Mouse (Mus musculus) limb, embryonic 10.5 days (tissue): Measurements from ENCODE around the gene Hoxb4. TPM values are rescaled to one million over a fixed set of nuclear protein-coding genes. Genes with fewer than 3 reads are reported as not detected.
A peak's percentile ranks its signal among the peaks of the same experiment; 100 is the strongest.

Source experiments
- DNase-seq: peaks from one replicate; pipeline ENCODE4 v3.0.0-alpha.2; 2017; ENCODE audit warnings: low spot score
- H3K27ac ChIP-seq: fragments of 300-500 bp; sonication (generic); 2 replicates; pipeline ENCODE4 v1.5.1; 2016; ENCODE audit warnings: mild to moderate bottlenecking
- H3K27me3 ChIP-seq: fragments of 300-500 bp; sonication (generic); 2 replicates; pipeline ENCODE4 v1.6.1; 2016; ENCODE audit warnings: low read depth, mild to moderate bottlenecking; ENCODE audit not compliant: poor library complexity, severe bottlenecking
- H3K36me3 ChIP-seq: fragments of 300-500 bp; sonication (generic); 2 replicates; pipeline ENCODE4 v1.6.1; 2016; ENCODE audit warnings: mild to moderate bottlenecking, moderate library complexity
- H3K4me1 ChIP-seq: fragments of 300-500 bp; sonication (generic); 2 replicates; pipeline ENCODE4 v1.6.1; 2016
- H3K4me3 ChIP-seq: fragments of 300-500 bp; sonication (generic); 2 replicates; pipeline ENCODE4 v1.5.1; 2016; ENCODE audit warnings: mild to moderate bottlenecking, moderate library complexity
- H3K9me3 ChIP-seq: fragments of 300-500 bp; sonication (generic); replicated peaks from 2 replicates; pipeline ENCODE4 v1.6.1; 2016; ENCODE audit warnings: mild to moderate bottlenecking
- WGBS: fragments of 180-500 bp; shearing (Covaris S2); methylation state at CpG from one replicate; pipeline ENCODE4 v1.1.7; 2016; 5-methylcytosine and 5-hydroxymethylcytosine counted together
- polyA plus RNA-seq: library from polyadenylated mRNA; unstranded; fragments of >200 nt; fragmentation: Nextera tagmentation; extraction: Ambion mirVana; gene quantifications from 2 replicates; pipeline ENCODE4 v1.2.1, GENCODE M21; 2016

The Hoxb4 gene
- polyA plus RNA-seq, 1 experiment from 2014 or later, result 0.89 TPM

- peak overlapping the region; percentile 85 for H3K27ac ChIP-seq
- under 1% methylated on average over 7 of the region's 7 CpGs for WGBS
- peak overlapping the region; percentile 55 for H3K4me3 ChIP-seq
- peaks cover 99% of the 10 kb centered on the region for H3K4me1 ChIP-seq
- H3K36me3 ChIP-seq, result no peaks in the 10 kb centered on the region; the same call in 1 of the 2 replicates
- no peaks in the 10 kb centered on the region for H3K9me3 ChIP-seq
- H3K27me3 ChIP-seq, result peaks cover 100% of the 10 kb centered on the region
- DNase-seq, result peak; percentile 65
These were observed 11.7 kb upstream of the Hoxb4 start for GRCm38 (mm10) chr11:96306183-96306907.

- peak; percentile 60 for DNase-seq
- under 1% methylated on average over 13 of the region's 13 CpGs for WGBS
- Histone ChIP-seq H3K27me3 (peaks cover 100% of the 10 kb centered on the region), H3K9me3 (no peaks in the 10 kb centered on the region), H3K4me3 (peak overlapping the region; percentile 55), H3K27ac (peak overlapping the region; percentile 85), H3K4me1 (peaks cover 99% of the 10 kb centered on the region), H3K36me3 (no peaks in the 10 kb centered on the region; the same call in 1 of the 2 replicates)
These were observed 11.2 kb upstream of the Hoxb4 start for GRCm38 (mm10) chr11:96306908-96307269.

GRCm38 (mm10) chr11:96308763-96309162, 9.3 kb upstream of the Hoxb4 start:
- H3K36me3 ChIP-seq, result no peaks in the 10 kb centered on the region
- no peak for DNase-seq
- H3K9me3 ChIP-seq, result no peaks in the 10 kb centered on the region
- WGBS, result 7% methylated on average over 4 of the region's 4 CpGs
- H3K4me3 ChIP-seq, result peak overlapping the region; percentile 55
- H3K4me1 ChIP-seq, result peaks cover 99% of the 10 kb centered on the region
- H3K27me3 ChIP-seq, result peaks cover 100% of the 10 kb centered on the region
- peak overlapping the region; percentile 88 for H3K27ac ChIP-seq

DNA sequence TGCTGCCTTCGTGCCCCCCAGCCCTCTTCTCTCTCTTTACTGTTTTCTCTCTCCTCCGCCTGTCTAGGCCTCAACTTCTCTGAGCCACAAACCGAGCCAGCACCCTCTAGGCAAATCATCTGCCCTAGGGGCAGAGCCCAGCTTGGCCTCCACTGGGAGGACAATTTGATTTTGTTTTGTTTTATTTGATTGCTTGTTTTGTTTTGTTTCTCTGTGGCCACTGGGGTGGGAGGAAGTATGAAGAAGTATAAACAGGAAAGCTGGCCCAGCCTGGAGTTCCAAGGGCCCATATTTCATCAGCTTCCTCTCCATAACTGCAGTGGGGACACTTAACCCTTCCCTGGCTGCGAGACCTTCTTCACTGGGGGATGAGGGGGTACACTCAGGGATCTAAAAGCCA, 8.8 kb upstream of the Hoxb4 start:
- peak overlapping the region; percentile 55 for H3K4me3 ChIP-seq
- H3K9me3 ChIP-seq, result no peaks in the 10 kb centered on the region
- WGBS, result 10% methylated on average over 4 of the region's 4 CpGs
- peaks cover 99% of the 10 kb centered on the region for H3K4me1 ChIP-seq
- peak; percentile 45 for DNase-seq
- peak overlapping the region; percentile 88 for H3K27ac ChIP-seq
- H3K27me3 ChIP-seq, result peaks cover 100% of the 10 kb centered on the region
- no peaks in the 10 kb centered on the region for H3K36me3 ChIP-seq

DNA sequence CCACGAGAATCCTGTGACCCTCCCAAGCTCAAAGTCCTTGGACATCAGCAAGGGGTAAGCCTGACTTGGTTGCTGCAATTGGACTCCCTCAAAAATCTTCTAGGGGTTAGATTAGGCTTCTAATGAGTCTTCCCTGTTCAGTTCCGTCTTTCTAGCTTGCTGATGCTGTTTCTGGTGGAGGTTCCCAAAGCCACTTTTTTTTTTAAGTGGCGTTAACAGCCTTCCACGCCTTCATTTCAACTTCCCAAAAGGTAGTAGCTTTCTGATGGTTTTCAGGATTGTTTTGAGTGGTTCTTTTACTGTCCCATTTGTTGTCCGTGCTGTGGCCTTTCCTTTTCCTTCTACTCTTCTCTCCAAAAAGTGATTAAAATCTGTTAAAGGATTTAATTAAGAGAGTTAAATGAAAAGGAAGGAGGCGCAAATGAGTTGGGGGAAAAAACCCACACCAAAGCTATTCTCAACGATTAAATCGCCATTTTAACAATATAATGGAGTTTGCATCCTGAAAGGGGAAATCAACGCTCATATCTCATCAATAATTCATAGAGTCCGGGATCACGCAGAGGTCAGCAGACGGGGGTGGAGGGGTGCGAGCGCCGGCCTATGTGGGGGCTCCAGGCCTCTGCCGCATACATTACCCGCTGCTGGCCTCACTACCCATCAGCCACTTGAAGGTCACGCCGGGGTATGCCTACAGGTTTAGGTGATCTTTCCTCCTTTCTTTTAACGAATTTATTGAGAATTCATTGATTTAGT, 7.7 kb upstream of the Hoxb4 start:
- no peaks in the 10 kb centered on the region for H3K36me3 ChIP-seq
- 3% methylated on average over 20 of the region's 20 CpGs for WGBS

DNA sequence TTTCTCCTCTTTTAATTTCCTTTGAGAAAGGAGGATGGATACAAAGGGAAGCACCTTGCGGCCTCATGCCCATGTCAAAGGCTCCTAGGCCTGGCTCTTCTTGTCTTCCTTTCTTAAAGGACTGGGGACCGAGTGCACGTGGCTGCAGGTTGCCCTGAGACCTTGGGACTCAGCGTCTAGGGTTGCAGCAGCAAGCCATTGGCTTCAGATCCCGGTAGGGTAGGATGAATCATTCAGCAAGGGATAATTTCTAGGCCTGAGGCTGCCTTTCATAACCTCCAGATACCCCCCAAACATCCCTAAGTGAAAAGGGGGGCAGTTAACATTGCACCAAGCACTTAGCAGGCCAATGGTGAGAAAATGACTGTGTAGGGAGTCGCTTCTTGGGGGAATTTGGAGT, 7.0 kb upstream of the Hoxb4 start:
- peaks cover 99% of the 10 kb centered on the region for H3K4me1 ChIP-seq
- peak overlapping the region; percentile 88 for H3K27ac ChIP-seq
- no peaks in the 10 kb centered on the region for H3K36me3 ChIP-seq
- 3% methylated on average over 6 of the region's 6 CpGs for WGBS
- peak; percentile 47 for DNase-seq
- H3K4me3 ChIP-seq, result peak overlapping the region; percentile 55
- no peaks in the 10 kb centered on the region for H3K9me3 ChIP-seq
- H3K27me3 ChIP-seq, result peaks cover 99% of the 10 kb centered on the region

More for the DNA sequence above, 7.7 kb upstream of the Hoxb4 start:
- H3K4me3 ChIP-seq, result peak overlapping the region; percentile 55
- H3K27me3 ChIP-seq, result peaks cover 99% of the 10 kb centered on the region
- peak overlapping the region; percentile 88 for H3K27ac ChIP-seq
- peaks cover 99% of the 10 kb centered on the region for H3K4me1 ChIP-seq
- H3K9me3 ChIP-seq, result no peaks in the 10 kb centered on the region
- DNase-seq, result peak; percentile 54

GRCm38 (mm10) chr11:96311520-96312417, 6.3 kb upstream of the Hoxb4 start:
- under 1% methylated on average over 31 of the region's 31 CpGs for WGBS
- peak overlapping the region; percentile 88 for H3K27ac ChIP-seq
- H3K4me3 ChIP-seq, result peak overlapping the region; percentile 55

GRCm38 (mm10) chr11:96313134-96313533, 4.9 kb upstream of the Hoxb4 start:
- Histone ChIP-seq H3K4me3 (peak overlapping the region; percentile 55; the same call in 1 of the 2 replicates), H3K27me3 (peaks cover 99% of the 10 kb centered on the region), H3K9me3 (no peaks in the 10 kb centered on the region), H3K36me3 (no peaks in the 10 kb centered on the region), H3K27ac (peak overlapping the region; percentile 88; the same call in 1 of the 2 replicates), H3K4me1 (peaks cover 99% of the 10 kb centered on the region)
- 27% methylated on average over 2 of the region's 2 CpGs for WGBS
- no peak for DNase-seq

More at GRCm38 (mm10) chr11:96311520-96312417, 6.3 kb upstream of the Hoxb4 start:
- H3K4me1 ChIP-seq, result peaks cover 99% of the 10 kb centered on the region
- H3K27me3 ChIP-seq, result peaks cover 99% of the 10 kb centered on the region
- H3K36me3 ChIP-seq, result no peaks in the 10 kb centered on the region
- no peaks in the 10 kb centered on the region for H3K9me3 ChIP-seq
- peak; percentile 82 for DNase-seq

DNA sequence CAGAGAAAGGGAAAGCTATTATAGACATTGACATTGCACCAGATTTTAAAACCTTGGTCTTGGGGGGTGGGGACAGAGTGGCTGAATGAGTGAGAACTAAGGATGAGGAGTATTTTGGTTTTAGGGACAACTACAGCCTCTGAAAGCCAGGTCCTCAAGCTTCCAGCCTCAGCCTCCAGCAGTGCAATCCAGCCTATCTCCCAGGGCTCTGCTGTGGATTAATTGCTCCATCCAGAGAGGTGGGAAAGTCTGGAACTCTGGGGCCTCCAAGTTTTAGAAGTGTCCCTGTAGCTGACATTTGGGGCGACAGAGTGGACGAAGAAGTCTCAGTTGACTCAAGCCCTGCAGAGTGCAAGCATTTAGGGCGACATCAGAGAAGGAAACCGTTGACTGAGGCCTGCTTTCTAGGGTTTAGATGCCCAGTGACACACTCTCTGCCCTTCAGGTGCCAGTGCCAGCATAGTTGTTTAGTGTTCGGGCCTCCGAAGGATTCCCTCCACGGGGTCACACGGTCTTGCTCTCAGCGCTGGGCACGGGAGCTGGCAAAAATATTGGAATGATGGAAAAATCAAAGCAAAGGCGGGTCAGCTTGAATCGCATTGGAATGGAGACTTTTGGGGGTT, 4.2 kb upstream of the Hoxb4 start:
- Histone ChIP-seq H3K4me1 (peaks cover 100% of the 10 kb centered on the region), H3K4me3 (peak overlapping the region; percentile 51), H3K9me3 (no peaks in the 10 kb centered on the region), H3K27ac (peak overlapping the region; percentile 88), H3K36me3 (no peaks in the 10 kb centered on the region), H3K27me3 (peaks cover 99% of the 10 kb centered on the region)
- WGBS, result 2% methylated on average over 12 of the region's 12 CpGs
- DNase-seq, result peak; percentile 52

DNA sequence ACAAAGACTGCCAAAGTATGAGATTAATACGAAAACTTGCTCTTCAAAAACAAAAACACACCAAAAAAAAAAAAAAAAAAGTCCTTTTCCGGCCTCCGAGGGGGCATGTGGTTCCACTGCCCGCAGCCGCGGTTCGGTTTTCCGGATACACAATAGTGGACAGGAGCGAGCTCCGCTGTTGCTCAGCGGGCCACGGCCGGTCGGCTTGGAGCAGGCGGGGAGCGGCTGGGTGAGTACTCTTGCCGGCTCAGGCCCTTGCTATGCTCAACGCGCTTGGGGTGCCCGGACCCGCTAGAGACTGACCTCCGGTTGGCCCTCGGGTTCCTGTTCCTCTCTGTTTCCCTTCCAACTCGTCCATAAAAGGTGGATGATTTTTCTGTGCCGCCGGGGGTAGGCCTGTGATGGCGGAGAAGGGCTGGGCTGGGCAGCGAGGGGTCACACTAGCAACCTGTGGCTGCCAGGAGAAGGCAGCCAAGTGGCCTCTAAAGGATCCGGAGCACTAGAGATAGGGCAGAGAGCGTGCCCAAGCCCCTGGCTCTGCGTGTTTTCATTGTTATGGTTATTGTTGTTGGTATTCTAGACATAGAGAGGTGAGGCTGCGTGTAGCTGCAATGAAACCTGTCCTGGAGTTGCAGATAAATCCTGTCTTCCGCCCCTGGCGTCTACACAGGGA, 3.3 kb upstream of the Hoxb4 start:
- WGBS, result under 1% methylated on average over 34 of the region's 34 CpGs
- no peaks in the 10 kb centered on the region for H3K9me3 ChIP-seq
- H3K36me3 ChIP-seq, result no peaks in the 10 kb centered on the region
- peaks cover 100% of the 10 kb centered on the region for H3K4me1 ChIP-seq
- peak overlapping the region; percentile 51 for H3K4me3 ChIP-seq
- DNase-seq, result peak; percentile 75
- H3K27ac ChIP-seq, result peak overlapping the region; percentile 88
- H3K27me3 ChIP-seq, result peaks cover 97% of the 10 kb centered on the region

GRCm38 (mm10) chr11:96315344-96315681, 2.8 kb upstream of the Hoxb4 start:
- Histone ChIP-seq H3K27me3 (peaks cover 97% of the 10 kb centered on the region), H3K9me3 (no peaks in the 10 kb centered on the region), H3K36me3 (no peaks in the 10 kb centered on the region), H3K27ac (peak overlapping the region; percentile 88), H3K4me1 (peaks cover 100% of the 10 kb centered on the region), H3K4me3 (peak overlapping the region; percentile 51)
- DNase-seq, result no peak
- 4% methylated on average over 5 of the region's 5 CpGs for WGBS
